Mouse (Mus musculus): ENCODE results near the gene Commd1.

Commd1 gene

DNA sequence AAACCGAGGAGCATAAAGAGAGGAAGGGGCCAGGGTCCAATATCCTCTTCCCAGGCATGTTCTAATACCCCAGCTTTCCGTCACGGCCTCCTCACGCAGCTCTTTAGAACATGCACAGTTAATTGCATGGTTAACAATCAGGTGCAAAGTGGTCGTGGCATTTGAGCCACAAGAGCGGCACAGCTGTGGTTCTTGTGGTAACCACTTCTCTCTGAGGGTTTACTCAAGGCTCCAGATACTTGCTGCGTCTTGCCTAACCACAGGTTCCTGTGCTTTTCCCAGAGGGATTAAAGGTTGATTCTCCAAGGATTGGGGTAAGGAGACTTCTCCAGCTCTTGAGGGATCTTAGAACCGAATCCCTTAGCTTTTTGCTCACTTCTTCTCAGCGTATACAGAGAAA, 90.9 kb downstream of the Commd1 start:
- peak; percentile 62 for DNase-seq (ENCODE audit: low read depth)

- peak; percentile 51 for DNase-seq (ENCODE audit: low read depth)
Observed at GRCm38 (mm10) chr11:22889224-22889623, 93.0 kb downstream of the Commd1 start.

DNA sequence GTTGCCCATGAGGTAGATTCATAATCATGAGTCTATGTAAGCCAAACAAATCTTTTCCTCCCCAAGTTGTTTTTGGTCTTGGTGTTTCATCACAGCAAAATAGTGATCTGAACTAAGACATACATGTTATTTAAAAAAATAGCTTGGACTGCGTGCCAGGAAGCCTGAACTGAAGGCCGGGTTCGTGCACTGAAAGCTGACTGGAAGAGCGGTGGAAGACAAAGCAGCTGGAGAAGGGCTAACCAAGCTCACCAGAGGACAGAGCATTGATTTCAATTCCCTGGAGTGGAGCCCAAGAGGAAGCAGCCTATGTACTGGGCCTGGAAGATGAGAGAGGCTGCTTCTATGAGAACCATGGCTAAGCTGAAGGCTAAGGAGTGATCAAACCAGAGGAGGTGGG, 95.2 kb downstream of the Commd1 start:
- DNase-seq (ENCODE audit: low read depth), result no peak

GRCm38 (mm10) chr11:22885350-22885749, 96.8 kb downstream of the Commd1 start:
- DNase-seq (ENCODE audit: low read depth), result no peak

- no peak for DNase-seq (ENCODE audit: low read depth)
Observed at GRCm38 (mm10) chr11:22883676-22884075, 98.5 kb downstream of the Commd1 start.

- DNase-seq (ENCODE audit: low read depth), result peak; percentile 34
Observed at GRCm38 (mm10) chr11:22882926-22883325, 99.3 kb downstream of the Commd1 start.

DNA sequence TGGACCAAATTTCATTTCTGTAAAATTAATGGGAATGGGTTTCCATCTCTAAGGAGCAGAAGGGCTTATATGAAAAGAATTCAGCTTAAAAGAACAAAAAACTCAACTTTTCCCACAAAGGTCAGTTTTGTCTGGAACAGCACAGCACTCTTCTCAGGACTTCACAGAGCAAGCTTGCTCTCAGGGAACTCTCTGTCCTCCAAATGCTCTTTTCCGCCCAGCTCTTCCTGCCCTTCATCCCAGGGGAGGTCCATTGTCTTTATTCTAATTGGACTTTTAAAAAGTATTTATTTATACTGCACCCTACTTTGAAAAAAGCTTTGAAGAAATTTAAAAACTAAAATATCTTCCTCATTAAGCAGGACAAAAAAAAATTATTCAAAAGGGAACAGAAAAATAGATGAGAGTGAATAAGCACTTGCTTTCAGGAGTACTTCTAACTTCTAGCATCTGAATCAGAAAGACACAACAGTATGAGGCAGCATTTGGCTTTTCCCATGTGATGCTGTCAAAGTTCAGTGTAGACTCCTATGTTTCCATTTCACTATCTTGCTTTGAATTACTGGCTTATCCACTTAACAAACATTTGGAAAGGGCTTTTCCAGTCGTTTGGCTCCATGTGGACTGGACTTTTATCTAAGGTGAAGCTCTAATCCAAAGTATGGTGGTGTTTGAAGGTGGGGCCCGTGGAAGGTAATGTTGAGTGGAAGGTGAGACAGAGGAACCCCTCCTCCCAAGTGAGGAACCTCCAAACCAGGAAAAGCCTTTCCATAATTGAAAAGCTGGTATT, 101.6 kb downstream of the Commd1 start:
- no peak for DNase-seq (ENCODE audit: low read depth)

GRCm38 (mm10) chr11:22879645-22880044, 102.5 kb downstream of the Commd1 start:
- DNase-seq (ENCODE audit: low read depth), result no peak

- no peak for DNase-seq (ENCODE audit: low read depth)
Observed at GRCm38 (mm10) chr11:22876680-22877330, 105.4 kb downstream of the Commd1 start.

DNA sequence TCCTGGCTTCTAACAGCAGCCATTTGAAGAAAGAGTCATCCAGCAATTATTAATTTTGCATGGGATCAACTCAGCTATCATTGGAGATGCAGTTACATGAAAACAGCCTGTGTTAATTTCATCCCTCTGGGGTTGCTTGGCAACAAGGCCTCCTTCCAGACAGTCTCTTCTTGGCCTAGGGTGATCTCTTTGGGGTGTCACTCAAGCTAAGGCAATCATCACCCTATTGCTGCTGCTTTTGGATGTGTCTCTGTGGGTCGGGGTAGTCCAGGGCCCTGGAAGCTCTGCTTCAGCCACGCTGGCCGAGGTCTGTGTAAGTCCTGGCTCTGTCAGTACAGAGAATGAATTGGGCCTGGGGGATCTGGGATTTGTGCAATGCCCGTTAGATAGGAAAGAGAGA, 106.9 kb downstream of the Commd1 start:
- no peak for DNase-seq (ENCODE audit: low read depth)

- no peak for DNase-seq (ENCODE audit: low read depth)
Observed at GRCm38 (mm10) chr11:22874747-22875146, 107.4 kb downstream of the Commd1 start.

- no peak for DNase-seq (ENCODE audit: low read depth)
Observed at GRCm38 (mm10) chr11:22873383-22873782, 108.8 kb downstream of the Commd1 start.

DNA sequence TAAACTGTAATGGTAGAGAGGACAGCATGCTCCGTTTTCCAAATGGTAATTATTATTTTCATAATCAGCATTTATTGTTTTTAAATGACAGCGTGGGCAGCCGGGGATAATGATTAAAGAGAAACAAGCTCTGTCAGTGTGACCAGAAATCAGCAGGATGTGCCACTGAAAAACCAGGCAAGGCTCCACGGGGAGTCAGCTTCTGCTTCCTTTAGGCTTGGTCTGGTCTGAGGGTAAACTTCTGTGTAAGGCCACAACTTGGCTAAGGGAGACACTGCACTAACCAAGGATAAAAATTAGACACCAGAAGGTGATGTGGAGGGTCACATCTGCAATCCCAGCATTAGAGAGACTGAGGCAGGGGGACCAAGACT, 109.9 kb downstream of the Commd1 start:
- no peak for DNase-seq (ENCODE audit: low read depth)

- peak; percentile 72 for DNase-seq (ENCODE audit: low read depth)
Observed at GRCm38 (mm10) chr11:22871628-22872306, 110.4 kb downstream of the Commd1 start.

GRCm38 (mm10) chr11:22868582-22868981, 113.6 kb downstream of the Commd1 start:
- no peak for DNase-seq (ENCODE audit: low read depth)

DNA sequence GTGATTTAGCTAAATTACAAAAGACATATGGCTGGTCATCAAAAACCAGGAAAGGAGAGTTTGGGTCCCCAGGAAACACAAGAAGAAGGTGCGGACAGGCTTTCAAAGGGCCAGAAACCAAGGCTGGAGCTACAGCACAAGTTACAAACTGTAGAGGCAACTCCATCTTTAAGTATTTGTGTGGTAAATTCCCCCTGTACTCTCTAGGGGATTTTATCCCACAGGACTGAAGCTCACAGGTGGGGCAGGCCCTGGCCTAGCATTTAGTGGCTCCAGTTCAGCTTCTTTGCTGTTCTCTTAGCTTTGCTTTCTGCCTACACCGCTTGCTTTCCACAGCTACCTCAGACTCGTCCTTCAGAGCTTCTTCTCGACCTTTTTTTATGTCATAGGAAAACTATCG, 114.5 kb downstream of the Commd1 start:
- no peak for DNase-seq (ENCODE audit: low read depth)

DNA sequence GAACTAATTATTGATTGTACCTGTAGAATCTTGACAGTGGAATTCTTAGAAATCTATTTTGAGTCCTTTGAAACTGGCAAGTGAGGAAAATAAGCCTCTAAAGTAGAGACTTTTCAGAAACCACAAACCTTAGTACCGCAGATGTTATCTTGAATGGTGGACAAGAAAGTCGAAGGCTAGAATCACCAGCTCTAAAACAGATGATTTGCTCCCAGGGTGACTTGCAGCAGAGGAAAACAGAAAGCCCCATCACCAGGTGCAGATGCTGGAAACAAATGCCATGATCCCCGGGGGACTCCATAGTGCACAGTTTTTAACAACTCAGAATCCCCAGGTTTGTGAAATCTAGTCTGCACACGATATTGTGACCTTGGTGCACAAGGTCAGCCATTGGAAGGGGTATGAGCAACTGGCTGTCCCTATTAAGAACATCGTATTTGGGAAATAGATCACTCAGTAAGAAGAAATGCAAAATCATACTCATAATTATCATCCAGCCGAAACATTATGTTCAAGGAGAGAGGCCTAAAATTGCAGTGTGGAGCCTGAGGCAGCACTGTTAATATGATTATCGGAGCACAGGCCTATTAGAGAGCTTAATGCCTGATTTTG, 116.4 kb downstream of the Commd1 start:
- peak; percentile 74 for DNase-seq (ENCODE audit: low read depth)

- peak; percentile 68 for DNase-seq (ENCODE audit: low read depth)
Observed at GRCm38 (mm10) chr11:22864305-22865060, 117.7 kb downstream of the Commd1 start.

GRCm38 (mm10) chr11:22863581-22863980, 118.6 kb downstream of the Commd1 start:
- no peak for DNase-seq (ENCODE audit: low read depth)

GRCm38 (mm10) chr11:22861315-22861714, 120.9 kb downstream of the Commd1 start:
- no peak for DNase-seq (ENCODE audit: low read depth)

DNA sequence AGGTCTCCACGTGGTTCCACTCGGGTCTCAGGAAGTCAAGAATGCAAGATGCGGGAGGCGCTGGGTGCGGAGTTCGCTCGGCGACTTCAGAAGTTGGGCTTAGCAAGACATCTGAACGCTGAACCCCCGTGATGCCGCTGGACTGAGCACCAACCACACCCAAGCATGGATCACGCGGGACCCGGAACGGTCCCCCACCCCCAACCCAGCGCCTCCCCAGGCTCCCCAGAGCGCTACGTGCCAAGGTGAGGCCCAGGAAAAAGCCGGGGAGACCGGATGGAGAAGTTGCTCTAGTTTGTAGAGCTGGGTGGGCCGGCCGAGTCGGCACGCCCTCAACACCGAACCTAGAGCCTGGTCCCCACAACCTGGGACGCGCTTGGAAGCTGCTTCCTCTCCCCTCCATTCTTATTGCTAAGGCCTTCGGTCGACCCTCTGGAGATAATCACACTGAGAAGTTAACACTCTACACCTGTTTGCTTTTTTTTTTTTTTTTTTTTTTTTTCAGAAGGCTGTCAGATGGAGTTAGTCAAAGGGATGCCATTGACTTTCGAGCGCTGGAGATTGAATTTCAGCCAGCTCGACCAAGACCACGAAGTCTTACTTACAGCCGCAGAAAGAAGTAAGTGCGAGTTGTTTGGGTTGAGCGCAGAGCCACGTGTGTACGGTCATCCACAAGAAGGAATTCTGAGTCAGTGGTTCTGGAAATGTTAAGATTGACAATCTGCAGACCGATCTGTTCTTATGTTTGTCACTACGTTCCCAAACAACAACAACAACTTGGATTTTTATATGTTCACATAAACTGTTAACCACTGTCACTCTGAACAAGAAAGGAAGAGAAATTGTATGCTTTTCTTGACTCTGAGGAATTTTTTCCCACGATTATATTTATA, 121.6 kb downstream of the Commd1 start, which contains the start of gene B3gnt2:
Gene B3gnt2, minus strand, starts transcription at position 627 of the 893 bp plus-strand sequence.
- DNase-seq (ENCODE audit: low read depth), result no peak

Data from 416B (cell line).